Mouse (Mus musculus): ENCODE results near the gene Ifne.
"Not testable (repeated sequence)": the region's sequence is repeated elsewhere in the genome, so short reads cannot be mapped to it uniquely, and the experiment has no call there.

Ifne gene

GRCm38 (mm10) chr4:88867926-88868911 is 11.8 kb downstream of the Ifne start:
- DNase-seq (ENCODE audit: low read depth, low spot score) = peak; percentile 27

- DNase-seq (ENCODE audit: low read depth, low spot score) = peak; percentile 65
Observed at GRCm38 (mm10) chr4:88867366-88867925, 12.6 kb downstream of the Ifne start.

GRCm38 (mm10) chr4:88865011-88865569 is 14.9 kb downstream of the Ifne start:
- no peak for DNase-seq (ENCODE audit: low read depth, low spot score)

- DNase-seq (ENCODE audit: low read depth, low spot score) = no peak
Observed at GRCm38 (mm10) chr4:88864599-88864998, 15.4 kb downstream of the Ifne start.

GRCm38 (mm10) chr4:88863309-88863708 is 16.7 kb downstream of the Ifne start:
- DNase-seq (ENCODE audit: low read depth, low spot score) = no peak

GRCm38 (mm10) chr4:88859214-88859613 is 20.8 kb downstream of the Ifne start:
- no peak for DNase-seq (ENCODE audit: low read depth, low spot score)

GRCm38 (mm10) chr4:88851026-88851763 is 28.8 kb downstream of the Ifne start:
- no peak for DNase-seq (ENCODE audit: low read depth, low spot score)

GRCm38 (mm10) chr4:88849698-88850097 is 30.3 kb downstream of the Ifne start, which contains the start of gene Ifna1:
Gene Ifna1, plus strand, starts transcription at chr4:88850087.
- DNase-seq (ENCODE audit: low read depth, low spot score) = no peak

- no peak for DNase-seq (ENCODE audit: low read depth, low spot score)
Observed at GRCm38 (mm10) chr4:88845334-88845733, 34.7 kb downstream of the Ifne start.

GRCm38 (mm10) chr4:88841438-88841911 is 38.5 kb downstream of the Ifne start, which contains the start of gene Ifna4:
Gene Ifna4, plus strand, starts transcription at chr4:88841861.
- DNase-seq (ENCODE audit: low read depth, low spot score) = no peak

GRCm38 (mm10) chr4:88840058-88840457 is 39.9 kb downstream of the Ifne start:
- no peak for DNase-seq (ENCODE audit: low read depth, low spot score)

GRCm38 (mm10) chr4:88838828-88839227 is 41.2 kb downstream of the Ifne start:
- DNase-seq (ENCODE audit: low read depth, low spot score) = no peak

- DNase-seq (ENCODE audit: low read depth, low spot score) = not testable (repeated sequence)
Observed at GRCm38 (mm10) chr4:88835225-88835624, 44.8 kb downstream of the Ifne start, which contains the start of gene Ifna5. Gene Ifna5, plus strand, starts transcription at chr4:88835525.

- DNase-seq (ENCODE audit: low read depth, low spot score) = no peak
Observed at GRCm38 (mm10) chr4:88830523-88830922, 49.5 kb downstream of the Ifne start.

All from embryo, embryonic 11.5 days (tissue).